Mouse (Mus musculus) right cerebral cortex, postnatal 10 days (tissue): ENCODE results near the gene Cdh20.
A peak's percentile ranks its signal among the peaks of the same experiment; 100 is the strongest.

Source experiments
- DNase-seq, 2 experiments: peaks; one replicate each; pipeline ENCODE4 v3.0.0; 2021; ENCODE audit warnings: low spot score in 2 of 2

Gene Cdh20

DNA sequence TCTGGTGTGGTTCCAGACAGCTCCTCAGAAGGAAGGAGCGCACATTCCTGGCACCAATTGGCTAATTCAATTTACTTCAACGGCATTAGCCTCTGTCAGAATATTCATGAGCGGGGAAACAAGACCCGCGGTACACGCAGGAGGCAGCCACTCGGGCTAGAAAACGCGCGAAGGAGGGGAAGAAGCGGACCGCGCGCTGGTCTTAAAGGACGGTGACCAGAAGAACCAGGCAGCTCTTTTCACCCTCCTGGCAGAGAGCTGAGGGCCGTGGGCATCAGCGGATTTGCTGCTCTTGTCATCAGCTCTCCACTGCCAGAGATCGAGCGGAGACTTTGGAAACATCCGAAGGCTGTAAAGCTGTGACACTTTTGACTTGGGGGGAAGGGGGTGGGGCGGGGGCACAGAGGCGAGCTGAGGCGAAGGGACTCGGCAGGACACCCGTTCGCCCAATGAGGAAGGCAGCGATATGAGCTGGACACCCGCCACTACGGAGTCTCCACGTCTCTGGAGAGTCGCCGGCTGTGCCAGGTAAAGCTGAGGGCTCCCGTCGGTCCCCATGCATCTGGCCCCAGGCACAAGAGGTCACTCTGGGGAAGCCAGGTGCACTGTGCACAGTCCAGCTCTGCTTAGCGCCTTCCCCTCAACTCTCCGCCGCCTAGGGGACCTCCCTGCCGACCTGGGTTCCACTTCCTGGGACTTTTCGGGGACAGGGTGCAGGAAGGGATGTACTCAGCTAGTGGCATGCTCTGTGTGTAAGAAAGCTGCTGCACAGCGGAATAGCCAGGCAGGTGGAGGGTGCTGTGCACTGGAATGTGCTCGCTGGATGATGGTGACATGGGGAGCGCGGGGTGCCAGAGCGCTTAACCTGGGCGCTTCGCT is at the start of gene Cdh20:
Cdh20 (plus strand) TSS at position 159 of the 879 bp plus-strand sequence.
- peak; percentile 47 to 60 for DNase-seq

DNA sequence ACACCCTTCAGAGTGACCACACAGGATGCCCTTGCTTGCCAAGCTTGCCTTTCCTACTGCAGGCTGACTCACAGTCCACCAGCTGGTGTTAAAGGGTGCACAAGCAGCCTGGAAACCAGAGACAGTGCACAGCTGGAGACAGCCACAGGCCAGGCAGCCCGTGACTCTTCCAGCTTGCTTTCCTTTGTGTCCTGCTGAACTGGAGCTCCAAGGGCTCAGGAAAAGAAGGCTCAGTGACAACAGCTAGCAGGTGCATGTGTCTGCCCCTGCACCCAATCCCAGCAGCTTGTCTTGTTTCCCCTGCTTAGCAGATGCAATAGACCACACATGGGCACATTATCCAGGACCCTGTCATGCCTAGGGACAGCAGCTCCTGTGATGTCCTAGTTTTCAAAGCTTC is 21.5 kb upstream of the Cdh20 start:
- no peak for DNase-seq

- DNase-seq: no peak
These were observed 20.9 kb upstream of the Cdh20 start for GRCm38 (mm10) chr1:104747438-104747837.

DNA sequence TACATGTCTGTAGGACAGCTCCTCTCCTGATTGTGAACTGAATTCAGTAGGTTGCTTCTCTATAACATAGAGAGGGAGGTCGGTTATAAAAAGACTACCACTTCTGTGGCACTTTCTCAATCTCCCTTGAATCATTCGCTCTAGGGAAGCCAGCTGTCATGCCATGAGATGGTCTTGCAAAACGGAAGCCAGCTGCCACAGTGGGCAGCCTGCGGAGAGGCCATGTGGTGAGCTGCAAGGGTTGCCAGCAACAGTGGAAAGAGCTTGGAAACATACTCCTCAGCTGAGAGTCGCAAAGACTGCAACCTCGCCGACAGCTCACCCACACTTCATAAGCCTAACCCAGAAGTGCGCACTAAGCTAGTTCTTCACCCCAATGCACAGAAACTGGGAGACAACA is 13.8 kb upstream of the Cdh20 start:
- peak; percentile 40 to 41 for DNase-seq

DNA sequence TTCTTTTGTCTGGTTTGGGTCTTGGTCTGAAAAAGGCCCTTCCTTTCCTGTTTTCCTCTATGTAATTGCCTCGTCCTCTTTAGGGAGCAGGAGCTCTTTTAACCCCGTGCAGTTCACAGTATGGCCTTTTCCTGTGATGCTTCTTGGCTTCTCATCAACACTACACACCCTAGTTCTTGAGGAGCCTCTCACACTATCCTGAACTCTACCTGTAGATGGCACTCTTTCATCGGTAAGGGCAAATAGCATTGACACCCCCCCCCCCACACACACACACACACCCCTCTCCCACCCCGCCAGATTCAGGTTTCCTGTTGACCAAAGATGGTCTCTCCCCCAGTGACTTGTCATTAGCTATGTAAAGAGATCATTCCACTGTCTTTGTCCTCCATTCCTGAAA is 12.4 kb upstream of the Cdh20 start:
- no peak for DNase-seq

DNA sequence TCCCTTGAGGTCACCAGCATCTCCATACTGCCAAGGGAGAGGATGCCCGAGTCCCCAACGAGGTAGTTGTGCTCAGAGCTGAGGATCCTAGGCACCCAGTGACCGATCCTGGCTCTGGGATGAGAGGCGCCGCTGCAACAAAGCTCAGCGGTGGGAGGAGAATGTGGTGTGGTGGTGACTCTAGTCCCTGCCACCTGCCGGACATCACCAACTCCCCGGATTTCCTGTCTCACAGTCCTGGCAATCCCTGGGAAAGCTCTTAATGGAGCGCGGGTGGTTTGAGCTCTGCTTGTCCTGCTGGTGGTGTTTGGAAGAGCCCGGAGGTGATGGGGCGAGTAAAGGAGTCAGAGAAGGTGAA is 900 bp downstream of the Cdh20 start:
- DNase-seq: peak; percentile 52 to 66

- peak; percentile 50 to 57 for DNase-seq
These were observed 3.6 kb downstream of the Cdh20 start for GRCm38 (mm10) chr1:104771937-104772336.

DNA sequence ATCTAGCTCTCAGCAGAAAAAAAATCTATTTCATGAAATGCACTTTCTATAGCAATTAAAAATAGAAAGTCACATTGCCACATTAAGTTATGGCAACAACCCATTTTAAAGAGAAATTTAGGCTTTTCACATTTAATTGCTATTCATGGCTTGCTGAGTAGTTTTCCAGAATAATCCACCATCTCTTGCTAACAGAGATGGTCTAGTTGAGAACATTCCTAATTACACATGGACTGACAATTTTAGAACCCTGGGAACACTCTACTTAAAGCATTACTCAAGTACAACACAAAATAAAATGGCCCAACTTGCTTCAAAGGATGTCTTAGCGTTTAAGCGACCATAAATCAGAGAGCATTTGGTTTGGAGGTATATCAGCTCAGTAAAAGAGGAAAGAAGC is 4.9 kb downstream of the Cdh20 start:
- DNase-seq: no peak

DNA sequence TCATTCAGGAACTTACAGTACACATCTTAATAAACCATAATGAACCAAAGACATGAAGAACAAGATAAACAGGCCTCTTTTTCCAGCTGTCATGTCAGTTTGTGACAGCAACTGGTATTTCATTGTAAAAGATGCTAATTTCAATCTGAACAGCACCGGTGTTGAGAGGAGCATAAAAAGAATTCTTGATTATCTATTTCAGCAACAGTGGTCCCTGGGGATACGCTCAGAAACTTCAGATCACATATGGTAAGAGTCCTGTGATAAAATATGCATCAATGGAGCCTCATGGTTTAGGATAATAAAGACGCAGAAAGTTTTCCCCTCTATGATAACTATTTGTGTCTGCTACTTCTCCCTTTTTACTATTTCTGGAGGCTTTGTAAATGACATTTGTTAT is 25.2 kb downstream of the Cdh20 start:
- no peak for DNase-seq

- no peak for DNase-seq
These were observed 27.8 kb downstream of the Cdh20 start for GRCm38 (mm10) chr1:104796146-104796545.

- DNase-seq: no peak
These were observed 28.8 kb downstream of the Cdh20 start for GRCm38 (mm10) chr1:104797139-104797538.

DNA sequence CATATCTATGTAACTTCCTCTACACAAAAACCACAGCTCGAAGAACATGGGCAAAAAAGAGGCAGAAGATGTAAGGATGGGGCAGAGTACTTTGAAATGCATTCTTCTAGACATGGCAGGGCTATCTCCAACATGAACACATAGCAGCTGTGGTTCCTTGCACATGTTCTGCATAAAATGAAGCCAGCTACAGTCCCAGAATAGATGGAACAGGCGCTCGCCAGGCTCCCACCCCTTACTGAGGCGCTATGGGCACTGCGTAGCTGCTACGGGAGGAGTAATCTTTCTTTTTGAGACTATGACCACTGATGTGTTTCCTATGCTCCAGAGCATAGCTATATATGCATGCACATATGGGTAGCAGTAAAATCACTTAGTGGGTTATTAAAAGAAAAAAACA is 36.4 kb downstream of the Cdh20 start:
- peak; percentile 52 to 59 for DNase-seq

GRCm38 (mm10) chr1:104807214-104807613 is 38.9 kb downstream of the Cdh20 start:
- DNase-seq: no peak

DNA sequence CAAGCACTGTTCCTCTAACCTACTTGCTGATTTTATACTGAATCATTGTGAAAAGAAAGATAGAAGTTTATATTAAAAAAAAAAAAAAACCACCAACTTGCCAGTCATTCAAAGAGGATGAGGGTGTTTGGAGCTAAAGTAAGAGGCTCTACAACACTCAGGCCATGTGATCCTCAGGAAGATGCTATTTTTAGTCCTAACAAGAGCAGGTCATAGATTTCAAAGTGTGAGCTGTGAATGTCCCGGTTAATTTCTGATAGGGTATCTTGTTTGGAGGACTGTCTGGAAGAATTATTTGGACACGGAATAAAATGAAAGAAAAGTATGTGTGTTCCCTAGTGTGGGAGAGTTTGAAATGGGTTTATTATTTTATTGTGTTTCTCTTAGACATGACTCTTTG is 49.2 kb downstream of the Cdh20 start:
- DNase-seq: no peak

- no peak for DNase-seq
These were observed 59.8 kb downstream of the Cdh20 start for GRCm38 (mm10) chr1:104828106-104828505.

DNA sequence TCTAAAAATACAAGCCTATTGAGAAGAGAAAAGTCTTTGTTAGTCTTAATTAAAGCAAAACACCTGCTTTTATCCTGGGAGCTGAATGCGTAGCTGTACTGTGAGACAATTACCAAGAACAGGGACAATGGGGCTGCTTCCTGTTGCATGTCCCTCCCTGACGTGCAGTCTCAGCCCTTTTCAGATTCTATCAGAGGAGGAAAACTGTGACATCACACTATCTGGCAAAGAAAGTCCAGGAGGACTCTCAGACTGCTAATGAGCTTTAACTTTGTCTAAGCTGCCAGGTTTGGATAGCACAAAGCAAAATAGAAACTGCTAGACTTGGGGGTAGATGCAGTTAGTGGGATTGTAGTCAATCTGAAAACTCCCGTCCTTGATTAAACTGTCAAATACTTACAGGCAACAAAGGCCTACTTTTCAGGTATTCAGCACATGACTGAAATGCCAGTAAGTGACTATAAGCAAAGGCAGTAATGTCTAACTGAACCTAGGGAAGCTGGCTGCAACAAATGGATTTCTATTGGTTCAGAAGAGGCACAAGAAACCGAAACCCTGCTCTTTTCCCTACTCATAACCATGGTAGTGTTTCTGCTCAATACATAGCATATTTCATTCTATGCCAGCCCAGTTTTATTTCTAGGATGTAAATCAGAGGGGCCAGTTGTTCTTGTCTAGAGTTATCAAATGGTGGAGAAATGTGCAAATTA is 70.0 kb downstream of the Cdh20 start:
- DNase-seq: peak; percentile 28 to 44

- DNase-seq: no peak
These were observed 70.7 kb downstream of the Cdh20 start for GRCm38 (mm10) chr1:104839051-104839450.

DNA sequence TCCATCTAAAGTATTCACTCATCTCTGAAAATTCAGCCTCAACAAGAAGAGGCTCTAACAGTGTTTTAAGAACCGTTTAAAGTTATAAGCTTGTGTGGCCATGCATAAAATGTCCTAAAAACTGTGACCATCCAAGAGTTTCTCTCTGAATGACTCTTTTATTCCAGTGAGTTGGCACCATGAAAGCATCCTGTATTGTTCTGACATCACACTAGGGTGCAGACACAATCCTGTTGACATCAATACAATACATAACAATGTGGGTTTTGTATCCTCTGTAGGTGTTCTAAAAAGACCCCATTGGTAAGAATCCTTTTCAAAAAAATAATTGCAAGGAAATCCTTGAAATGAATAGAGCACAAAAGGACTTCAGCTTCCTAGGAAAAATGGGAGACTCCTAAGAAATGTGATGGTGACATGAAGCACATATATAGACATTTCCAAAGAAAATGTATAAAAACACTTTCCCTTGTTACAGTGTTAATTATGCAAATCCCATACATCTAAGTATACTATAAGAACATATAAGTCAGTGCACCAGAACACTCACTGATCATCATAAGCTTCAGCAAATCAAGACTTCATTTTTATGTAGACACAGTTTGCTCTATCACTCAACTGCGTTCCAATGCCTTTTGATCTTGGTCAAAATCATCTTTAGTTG is 80.1 kb downstream of the Cdh20 start:
- DNase-seq: no peak

- no peak for DNase-seq
These were observed 80.6 kb downstream of the Cdh20 start for GRCm38 (mm10) chr1:104848920-104849272.

DNA sequence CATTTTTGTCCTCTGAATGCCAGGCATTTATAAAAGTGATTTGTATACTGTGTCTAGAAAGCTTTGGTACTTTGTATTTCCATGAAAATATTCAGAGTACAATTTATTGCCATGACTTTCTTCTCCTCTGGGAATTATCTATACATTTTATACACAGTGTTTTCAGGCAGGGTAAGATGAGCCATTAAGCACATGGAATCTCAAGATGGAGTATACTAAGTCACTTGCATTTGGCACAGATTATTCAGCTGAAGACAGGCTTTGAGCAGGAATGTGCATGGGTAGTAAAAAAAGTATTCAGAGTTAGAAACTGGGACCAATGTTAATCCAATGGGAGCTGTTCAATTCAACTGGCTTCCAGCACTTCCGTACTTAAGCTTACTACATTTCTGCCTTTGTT is 109.1 kb downstream of the Cdh20 start:
- no peak for DNase-seq

- DNase-seq: peak in 1 of 2 experiments; percentile 62
These were observed 133.5 kb downstream of the Cdh20 start for GRCm38 (mm10) chr1:104901815-104902214.

GRCm38 (mm10) chr1:104903409-104903808 is 135.1 kb downstream of the Cdh20 start:
- DNase-seq: no peak

DNA sequence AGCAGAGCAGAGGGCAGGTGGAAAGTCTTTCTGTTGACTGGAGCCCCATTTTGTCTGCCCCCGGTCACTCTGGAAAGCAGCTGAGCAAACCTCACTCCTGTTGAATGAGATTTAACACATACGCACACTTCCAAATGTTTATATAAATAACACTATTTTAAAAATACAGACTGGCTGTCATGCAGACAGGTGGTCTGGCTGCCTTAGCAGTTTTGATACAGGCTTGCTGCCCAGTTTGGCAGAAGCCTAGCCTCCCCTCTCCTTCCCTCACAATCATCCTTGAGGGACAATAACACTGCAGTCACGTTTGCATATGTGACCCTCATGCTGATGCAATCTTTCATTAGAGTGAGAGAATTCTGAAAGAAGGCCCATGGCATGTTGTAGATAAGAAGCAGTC is 144.1 kb downstream of the Cdh20 start:
- peak; percentile 33 to 52 for DNase-seq
